Mouse (Mus musculus) cortical plate, adult 2 months (tissue): ENCODE data around the gene Tmem252. TPM values are rescaled to one million over a fixed set of nuclear protein-coding genes. Genes with fewer than 3 reads are reported as not detected.
"Not testable (repeated sequence)": the region's sequence is repeated elsewhere in the genome, so short reads cannot be mapped to it uniquely, and the experiment has no call there.

ENCODE experiments used
- H3K27ac ChIP-seq: fragments of 200-500 bp; 2 replicates; pipeline ENCODE4 v1.5.1; 2012; ENCODE audit warnings: low read length, control low read depth, inconsistent platforms; ENCODE audit not compliant: insufficient read depth
- H3K4me1 ChIP-seq: fragments of 200-500 bp; 2 replicates; pipeline ENCODE4 v1.6.1; 2011; ENCODE audit warnings: low read length; ENCODE audit not compliant: control insufficient read depth, insufficient read depth
- H3K4me3 ChIP-seq: fragments of 200-500 bp; 2 replicates; pipeline ENCODE4 v1.5.1; 2011; ENCODE audit warnings: mild to moderate bottlenecking, low read length, control low read depth; ENCODE audit not compliant: insufficient read depth
- CTCF ChIP-seq: fragments of 200-500 bp; IDR thresholded peaks from 2 replicates; pipeline ENCODE4 v1.5.1; 2011; ENCODE audit warnings: mild to moderate bottlenecking, control low read depth, low read length; ENCODE audit not compliant: insufficient read depth; ENCODE audit errors: extremely low read depth
- POLR2A ChIP-seq: fragments of 200-500 bp; IDR thresholded peaks from 2 replicates; pipeline ENCODE4 v1.6.1; 2011; ENCODE audit warnings: mild to moderate bottlenecking, low read length, control low read depth; ENCODE audit not compliant: insufficient read depth; ENCODE audit errors: extremely low read depth
- polyA plus RNA-seq: library from polyadenylated mRNA; depleted of rRNA; stranded (reverse); fragments of >200 nt; gene quantifications from 2 replicates; pipeline ENCODE4 v1.2.3, GENCODE M21; 2012

Gene Tmem252
- polyA plus RNA-seq, 1 experiment, result 0.48 TPM

GRCm38 (mm10) chr19:24699910-24700309 is 26.1 kb downstream of the Tmem252 start:
- Histone ChIP-seq H3K27ac (no peak overlapping the region), H3K4me3 (no peak overlapping the region), H3K4me1 (peaks cover 4% of the 10 kb centered on the region; the same call in 1 of the 2 replicates)
- no peak for TF ChIP-seq POLR2A
- TF ChIP-seq CTCF, result no peak

DNA sequence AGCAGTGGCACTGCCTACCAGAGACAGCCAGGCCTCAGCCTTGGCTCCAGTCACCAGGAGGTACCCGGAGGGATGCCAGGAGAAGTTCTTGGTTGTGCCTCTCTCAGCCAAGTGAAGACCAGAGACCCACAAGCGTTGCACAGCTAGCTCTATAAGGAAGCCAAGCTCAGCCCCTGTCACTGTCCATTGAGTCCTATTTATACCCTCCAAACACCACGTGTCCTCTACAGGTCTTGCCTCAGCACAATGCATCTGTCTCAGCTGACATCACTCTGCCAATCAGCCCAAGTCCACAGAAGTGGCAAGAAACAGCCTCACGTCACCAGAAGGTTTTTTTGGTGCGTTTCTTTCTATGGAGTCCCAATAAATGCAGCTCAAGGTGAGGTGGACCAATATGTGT is 26.9 kb downstream of the Tmem252 start:
- TF ChIP-seq CTCF (no peak), POLR2A (no peak)

DNA sequence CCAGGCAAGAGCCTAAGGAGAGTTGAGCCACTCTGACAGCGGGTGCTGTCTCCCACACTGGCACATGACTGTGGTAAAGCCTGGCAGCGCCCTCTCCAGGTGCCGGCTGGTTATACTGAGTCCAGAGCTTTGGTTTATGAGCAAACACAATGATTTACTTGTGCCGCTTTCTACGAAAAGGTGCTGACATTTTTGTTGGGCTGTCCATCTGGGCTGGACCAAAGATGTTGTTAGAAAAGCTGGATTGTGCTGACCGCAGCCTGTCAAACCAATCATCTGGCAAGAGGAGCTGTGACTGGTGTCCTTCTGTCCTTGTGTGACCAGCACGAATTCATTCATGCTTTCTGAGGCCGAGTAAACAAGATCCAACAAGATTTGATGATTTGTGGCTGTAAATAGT is 27.9 kb downstream of the Tmem252 start:
- peaks cover 4% of the 10 kb centered on the region; the same call in 1 of the 2 replicates for H3K4me1 ChIP-seq
- H3K4me3 ChIP-seq, result no peak overlapping the region
- no peak overlapping the region for H3K27ac ChIP-seq
- TF ChIP-seq POLR2A (no peak), CTCF (no peak)

More for the DNA sequence above, 26.9 kb downstream of the Tmem252 start:
- Histone ChIP-seq H3K4me3 (no peak overlapping the region), H3K27ac (no peak overlapping the region), H3K4me1 (peaks cover 4% of the 10 kb centered on the region; the same call in 1 of the 2 replicates)

GRCm38 (mm10) chr19:24703168-24703567 is 29.4 kb downstream of the Tmem252 start:
- not testable (repeated sequence) for H3K4me3 ChIP-seq, H3K27ac ChIP-seq, H3K4me1 ChIP-seq

GRCm38 (mm10) chr19:24703680-24704079 is 29.9 kb downstream of the Tmem252 start:
- TF ChIP-seq POLR2A (no peak), CTCF (no peak)
- Histone ChIP-seq H3K4me1 (peaks cover 7% of the 10 kb centered on the region; the same call in 1 of the 2 replicates), H3K27ac (no peak overlapping the region), H3K4me3 (no peak overlapping the region)

DNA sequence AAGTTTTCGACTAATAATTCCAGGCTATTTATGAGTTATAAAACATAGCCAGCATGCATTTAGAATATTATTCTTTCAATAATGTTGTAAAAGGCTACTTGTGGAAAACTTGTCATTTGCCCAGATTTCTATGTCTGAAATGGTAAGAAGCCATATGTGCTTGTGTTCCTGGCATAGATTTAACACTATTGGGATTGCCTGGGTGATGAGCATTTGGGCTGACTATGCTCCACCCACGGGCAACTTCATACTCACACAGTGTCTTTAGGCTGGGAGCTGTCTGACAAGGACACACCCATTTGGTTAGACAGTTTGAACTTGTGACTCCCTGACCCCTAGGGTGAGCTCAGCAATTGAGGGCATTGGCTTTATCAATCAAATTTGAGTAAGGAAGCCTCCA is 30.5 kb downstream of the Tmem252 start:
- Histone ChIP-seq H3K4me3 (no peak overlapping the region), H3K27ac (no peak overlapping the region), H3K4me1 (peaks cover 4% of the 10 kb centered on the region; the same call in 1 of the 2 replicates)
- TF ChIP-seq CTCF, result no peak
- TF ChIP-seq POLR2A, result no peak

DNA sequence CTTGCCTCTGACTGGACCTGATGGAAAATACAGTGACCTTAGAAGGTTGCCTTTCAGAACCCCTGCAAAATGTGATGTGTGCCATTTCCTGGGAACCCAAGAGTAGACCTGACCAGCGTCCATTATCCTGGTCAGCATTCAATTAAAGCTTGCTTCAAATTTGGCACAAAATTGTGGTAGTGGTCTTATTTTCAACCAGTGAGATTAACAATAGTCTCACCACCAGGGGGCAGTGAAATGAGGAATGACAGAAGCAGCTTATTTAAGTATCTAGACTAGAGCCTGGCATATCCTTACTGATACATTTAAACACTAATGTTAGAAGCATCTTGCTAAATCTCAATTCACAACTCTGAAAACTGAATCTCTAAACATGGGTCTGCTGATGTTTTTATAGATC is 31.6 kb downstream of the Tmem252 start:
- Histone ChIP-seq H3K4me3 (no peak overlapping the region), H3K27ac (no peak overlapping the region), H3K4me1 (peaks cover 4% of the 10 kb centered on the region; the same call in 1 of the 2 replicates)
- TF ChIP-seq POLR2A (no peak), CTCF (no peak)

GRCm38 (mm10) chr19:24707071-24707906 is 33.5 kb downstream of the Tmem252 start:
- Histone ChIP-seq H3K4me3 (no peak overlapping the region), H3K4me1 (peaks cover 4% of the 10 kb centered on the region; the same call in 1 of the 2 replicates), H3K27ac (no peak overlapping the region; the same call in 1 of the 2 replicates)
- TF ChIP-seq CTCF, result no peak
- TF ChIP-seq POLR2A, result no peak

DNA sequence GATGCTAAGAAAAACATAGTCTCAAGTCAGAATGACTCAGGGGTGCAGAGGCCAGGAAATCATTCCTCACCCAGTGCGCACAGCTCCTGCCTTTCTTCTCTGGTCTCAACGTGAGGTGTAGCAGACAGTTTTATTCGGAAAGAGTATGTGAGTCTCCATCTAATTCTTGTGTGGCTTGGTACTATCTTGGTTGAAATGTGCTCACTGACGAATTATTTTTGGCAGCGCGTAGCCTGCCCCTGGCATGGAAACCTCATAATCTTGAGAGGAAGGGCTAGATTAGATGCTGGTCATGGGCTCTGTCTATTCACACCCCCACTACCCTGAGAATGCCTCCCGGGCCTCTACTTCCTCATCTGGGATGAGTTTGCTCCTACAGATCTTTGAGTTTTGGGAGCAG is 34.2 kb downstream of the Tmem252 start:
- Histone ChIP-seq H3K27ac (no peak overlapping the region), H3K4me3 (no peak overlapping the region), H3K4me1 (peaks cover 4% of the 10 kb centered on the region; the same call in 1 of the 2 replicates)
- TF ChIP-seq POLR2A, result no peak
- no peak for TF ChIP-seq CTCF

- Histone ChIP-seq H3K4me3 (no peak overlapping the region), H3K4me1 (no peaks in the 10 kb centered on the region), H3K27ac (no peak overlapping the region)
- no peak for TF ChIP-seq POLR2A
- no peak for TF ChIP-seq CTCF
Observed at GRCm38 (mm10) chr19:24716303-24717097, 42.7 kb downstream of the Tmem252 start.
